Mouse (Mus musculus) inflammation-experienced regulatory T-cells, adult 6 months (primary cell): ENCODE results near the gene Ctdsp2. TPM values are rescaled to one million over a fixed set of nuclear protein-coding genes. Genes with fewer than 3 reads are reported as not detected.
A peak's percentile ranks its signal among the peaks of the same experiment; 100 is the strongest.

ENCODE experiments used
- ATAC-seq: one replicate; pipeline ENCODE4 v1.8.0; 2017
- polyA plus RNA-seq, 3 experiments: library from polyadenylated mRNA; unstranded; fragments of 100-300 nt; shearing (Covaris generic); gene quantifications; one replicate each; pipeline ENCODE4 v1.2.1; 2017

The Ctdsp2 gene
- 10 to 100 TPM; 26.2 to 47.1 (median 38.5) TPM for polyA plus RNA-seq

DNA sequence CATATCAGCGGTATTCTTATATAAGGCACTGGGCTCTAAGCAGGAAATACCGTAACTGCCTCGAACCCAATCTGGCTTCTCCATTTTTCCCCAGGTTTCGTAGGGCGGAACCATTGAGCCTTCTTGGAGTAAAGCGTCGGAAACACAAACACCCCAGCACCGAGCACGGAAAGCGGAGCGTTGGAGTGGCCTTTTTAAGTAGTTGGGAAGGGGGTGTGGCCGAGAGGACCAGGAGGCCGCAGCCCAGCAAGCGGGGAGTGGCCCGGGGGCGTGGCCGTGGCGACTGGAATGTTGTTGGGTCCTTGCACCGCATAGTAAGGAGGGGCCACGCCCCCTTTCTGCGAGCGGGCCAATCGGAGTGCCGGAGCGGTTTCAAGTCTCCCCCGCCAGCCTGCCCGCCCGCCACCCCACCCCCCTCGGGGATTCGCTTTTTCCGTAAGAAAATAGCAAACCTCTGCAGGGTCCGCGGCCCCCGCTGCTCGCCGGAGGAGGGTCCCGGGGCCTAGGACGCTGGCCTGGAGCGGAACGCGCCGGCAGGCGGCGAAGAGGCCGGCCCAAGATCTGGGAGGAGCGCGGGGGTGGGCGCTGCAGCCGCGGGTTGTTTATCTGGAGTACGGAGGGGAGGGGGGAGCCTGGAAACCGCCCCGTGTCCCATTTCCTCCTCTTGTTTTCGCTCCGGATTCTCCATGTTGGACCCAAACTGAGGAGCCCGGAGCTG, at the start of gene Ctdsp2:
TSS of gene Ctdsp2 (plus strand) at position 441 of the 718 bp plus-strand sequence.
- ATAC-seq = peak; percentile 81

GRCm38 (mm10) chr10:126928819-126929206, 49.7 kb upstream of the Ctdsp2 start:
- ATAC-seq = no peak

- ATAC-seq = no peak
These were observed 49.0 kb upstream of the Ctdsp2 start for GRCm38 (mm10) chr10:126929543-126929942.

DNA sequence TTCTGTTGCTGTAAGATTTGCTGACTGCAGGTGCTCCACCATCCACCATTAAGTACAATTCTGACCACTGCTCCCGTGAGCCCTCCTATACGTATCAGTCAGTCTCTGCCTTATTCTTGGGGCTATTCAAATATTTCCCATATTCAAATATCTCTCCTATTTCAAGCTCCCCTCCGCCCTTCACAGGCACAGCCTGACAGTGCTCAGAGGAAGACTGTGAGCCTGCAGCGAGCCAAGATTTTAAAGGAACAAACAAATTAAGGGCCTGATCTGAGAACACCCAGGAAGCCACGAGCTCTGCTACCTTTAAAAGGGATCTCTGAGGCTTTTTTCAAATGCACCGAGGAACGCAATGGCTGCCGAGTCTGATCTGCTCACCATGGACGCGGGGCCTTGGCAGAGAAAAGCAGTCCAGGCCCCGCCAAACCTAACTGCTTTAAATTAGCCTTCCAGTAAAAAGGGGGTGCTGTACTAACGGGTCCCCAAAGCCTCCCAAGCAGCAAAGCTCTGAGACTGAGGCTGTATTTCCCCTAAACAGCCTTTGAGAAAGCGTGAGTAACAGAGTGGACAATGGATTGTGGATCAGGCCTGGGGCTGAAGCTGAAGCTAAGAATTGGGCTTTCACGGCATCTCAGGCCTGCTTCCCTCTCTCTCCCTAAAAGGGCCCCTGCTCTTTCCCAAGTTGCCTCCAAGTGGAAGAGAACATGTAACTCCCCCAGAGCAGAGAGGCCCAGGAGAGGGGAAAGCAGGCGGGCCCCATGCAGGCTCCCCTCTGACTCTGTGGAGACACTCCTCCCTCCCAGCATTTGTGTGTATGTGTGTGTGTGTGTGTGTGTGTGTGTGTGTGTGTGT, 48.0 kb upstream of the Ctdsp2 start:
- ATAC-seq = no peak

DNA sequence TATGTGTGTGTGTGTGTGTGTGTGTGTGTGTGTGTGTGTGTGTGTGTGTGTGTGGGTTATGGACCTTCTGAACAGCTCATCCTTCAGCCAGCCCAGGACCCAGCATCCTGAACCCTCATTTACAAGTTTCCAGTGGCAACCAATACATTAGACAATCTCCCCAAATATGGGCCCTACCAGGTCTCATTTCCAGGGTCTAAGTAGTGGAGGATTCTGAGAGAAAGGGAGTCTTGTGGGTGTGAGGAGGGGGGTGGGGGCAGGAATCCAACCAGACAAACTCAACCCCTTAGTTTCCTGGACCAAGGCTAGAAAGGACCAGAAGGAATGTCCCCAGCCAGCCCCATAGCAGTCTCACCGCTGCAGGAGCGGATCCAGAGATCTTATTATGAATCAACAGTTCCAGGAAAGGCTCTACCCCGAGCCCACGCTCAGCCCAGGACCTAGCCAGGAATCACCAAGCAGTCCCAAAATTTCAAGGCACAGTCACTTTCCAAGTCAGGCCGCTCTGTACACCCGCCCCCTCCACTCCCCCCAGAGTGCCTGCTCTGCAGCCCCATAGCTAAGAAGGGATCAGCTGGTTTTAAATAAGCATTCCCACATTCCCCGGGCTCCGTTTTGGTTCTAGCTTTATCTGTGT, 47.3 kb upstream of the Ctdsp2 start:
- ATAC-seq = no peak

- no peak for ATAC-seq
These were observed 46.8 kb upstream of the Ctdsp2 start for GRCm38 (mm10) chr10:126931760-126932139.

- ATAC-seq = no peak
These were observed 44.0 kb upstream of the Ctdsp2 start for GRCm38 (mm10) chr10:126934561-126934960.

GRCm38 (mm10) chr10:126935121-126935520, 43.4 kb upstream of the Ctdsp2 start:
- no peak for ATAC-seq

DNA sequence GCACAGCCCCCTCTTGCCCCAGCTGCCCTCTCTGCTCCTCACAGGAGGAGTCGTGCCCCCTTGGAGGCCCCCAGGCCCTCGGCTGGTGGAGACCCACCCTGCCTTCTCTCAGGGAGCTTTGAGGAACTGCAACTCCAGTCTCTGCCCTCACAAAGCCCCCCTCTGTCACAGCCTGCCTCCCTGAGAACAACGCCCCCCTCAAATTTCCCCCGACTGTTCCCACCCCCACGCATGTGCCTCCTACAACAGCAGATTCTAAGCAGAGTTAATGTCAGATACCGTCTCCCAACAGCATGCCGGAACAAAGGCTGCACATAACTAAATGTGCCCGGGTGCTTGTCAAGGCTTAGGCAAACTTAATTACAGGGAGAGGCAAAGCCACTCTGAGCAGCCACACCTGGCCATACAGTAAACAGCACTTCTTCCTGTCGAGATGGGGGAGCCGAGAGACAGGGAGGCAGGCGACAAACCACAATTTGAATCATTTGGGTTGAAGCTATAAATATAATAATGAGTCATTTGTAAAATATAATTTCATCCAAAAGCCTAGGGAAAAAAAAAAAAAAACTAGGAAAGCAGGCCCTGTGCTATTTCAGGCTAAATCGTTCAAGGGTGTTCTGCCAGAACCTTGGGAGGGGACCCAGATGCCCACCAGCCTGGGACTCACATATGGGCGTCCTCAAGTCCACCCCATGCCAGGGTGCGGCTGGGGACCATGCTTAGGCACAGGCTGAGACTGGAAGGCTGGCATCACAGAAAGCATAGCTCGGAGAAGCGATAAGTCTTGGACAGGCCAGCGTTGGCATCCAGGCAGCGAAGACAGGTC, 42.7 kb upstream of the Ctdsp2 start:
- ATAC-seq = no peak

DNA sequence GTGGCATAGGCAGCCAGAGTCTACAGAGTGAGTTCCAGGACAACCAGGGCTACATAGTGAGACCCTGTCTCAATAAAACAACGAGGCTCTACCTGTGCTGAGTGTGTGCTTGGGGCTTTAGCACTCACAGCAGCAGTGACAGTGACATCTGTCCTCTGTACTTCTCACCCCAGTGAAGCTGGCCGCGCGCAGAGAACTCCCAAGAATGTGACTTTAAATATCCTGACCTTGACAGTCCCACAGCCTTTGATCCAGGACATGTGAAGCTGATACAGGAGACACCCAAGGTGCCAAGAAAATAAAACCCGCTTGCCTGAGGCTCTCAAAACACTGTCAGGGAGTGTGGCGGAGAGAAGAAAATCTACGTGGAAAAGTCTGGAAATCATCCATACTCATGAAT, 37.6 kb upstream of the Ctdsp2 start:
- ATAC-seq = no peak

GRCm38 (mm10) chr10:126945531-126945930, 33.0 kb upstream of the Ctdsp2 start:
- no peak for ATAC-seq

GRCm38 (mm10) chr10:126949824-126950223, 28.7 kb upstream of the Ctdsp2 start:
- no peak for ATAC-seq

- ATAC-seq = no peak
These were observed 27.9 kb upstream of the Ctdsp2 start for GRCm38 (mm10) chr10:126950572-126950971.

DNA sequence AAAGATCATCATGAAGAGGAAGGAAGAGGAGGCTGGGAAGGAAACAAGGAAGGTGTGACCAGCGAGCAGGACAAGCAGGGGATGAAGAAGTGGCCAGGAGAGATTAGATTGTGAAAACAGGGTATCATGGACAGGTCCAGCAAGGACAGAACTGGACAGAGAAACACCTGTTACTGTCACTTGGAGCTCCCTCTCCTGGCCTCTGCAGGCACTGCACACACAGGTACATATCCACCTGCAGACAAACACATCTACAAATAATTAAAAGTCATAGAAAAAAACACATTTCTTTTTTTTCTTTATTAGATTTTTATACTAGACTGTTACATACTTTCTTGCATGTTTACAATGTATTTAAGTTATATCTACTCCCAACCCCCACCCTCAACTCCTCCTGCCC, 26.1 kb upstream of the Ctdsp2 start:
- no peak for ATAC-seq

DNA sequence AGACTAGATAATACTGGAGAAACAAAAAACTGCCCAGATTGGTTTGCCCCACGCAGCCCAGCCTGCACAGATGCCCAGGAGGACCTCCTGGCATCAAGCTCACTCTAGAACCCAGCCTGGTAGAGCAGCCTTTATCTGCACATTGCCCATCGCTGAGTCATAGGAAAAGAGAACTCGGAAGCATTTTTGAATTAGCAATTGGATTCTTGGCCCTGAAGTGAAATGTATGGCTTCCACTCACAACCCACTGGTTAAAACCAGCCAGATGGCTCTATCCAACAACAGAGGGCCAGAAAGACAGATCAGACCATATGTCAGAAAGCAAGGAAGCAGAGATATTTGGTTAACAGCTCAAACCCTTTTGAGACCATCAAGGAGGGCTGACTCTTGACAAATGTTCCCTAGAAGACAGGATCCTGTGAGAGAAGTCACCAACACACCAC, 25.5 kb upstream of the Ctdsp2 start:
- ATAC-seq = no peak

DNA sequence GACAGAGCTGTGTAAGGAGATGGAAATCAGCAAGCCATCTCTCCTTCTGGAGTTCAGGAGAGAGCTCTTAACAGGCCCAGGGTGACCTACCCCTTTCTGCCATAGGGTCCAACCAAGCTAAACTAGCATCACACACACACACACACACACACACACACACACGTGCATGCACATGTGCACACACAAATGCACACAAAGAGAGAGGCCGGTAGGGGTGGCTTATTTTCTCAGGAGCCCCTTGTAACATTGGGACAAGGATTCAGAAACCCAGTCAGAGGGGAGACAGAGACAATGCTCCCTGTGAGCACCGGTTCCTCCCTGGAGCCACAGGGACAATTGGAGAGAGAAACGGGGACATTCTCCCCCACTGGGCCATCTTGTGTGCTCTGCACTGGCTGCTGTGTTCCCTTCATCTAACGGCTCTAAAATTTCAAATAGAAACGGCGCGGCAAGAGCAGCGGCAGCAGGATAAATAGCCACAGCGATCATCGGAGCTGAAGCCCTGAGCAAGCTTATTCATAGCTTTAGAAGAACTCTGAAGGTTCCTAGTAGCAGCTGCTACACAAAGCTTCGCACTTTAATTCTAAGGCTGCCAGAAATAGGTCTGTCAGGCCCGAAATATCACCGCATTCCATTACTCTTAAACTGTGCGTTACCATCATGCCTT, 21.7 kb upstream of the Ctdsp2 start:
- ATAC-seq = no peak

- ATAC-seq = no peak
These were observed 21.0 kb upstream of the Ctdsp2 start for GRCm38 (mm10) chr10:126957359-126958107.

DNA sequence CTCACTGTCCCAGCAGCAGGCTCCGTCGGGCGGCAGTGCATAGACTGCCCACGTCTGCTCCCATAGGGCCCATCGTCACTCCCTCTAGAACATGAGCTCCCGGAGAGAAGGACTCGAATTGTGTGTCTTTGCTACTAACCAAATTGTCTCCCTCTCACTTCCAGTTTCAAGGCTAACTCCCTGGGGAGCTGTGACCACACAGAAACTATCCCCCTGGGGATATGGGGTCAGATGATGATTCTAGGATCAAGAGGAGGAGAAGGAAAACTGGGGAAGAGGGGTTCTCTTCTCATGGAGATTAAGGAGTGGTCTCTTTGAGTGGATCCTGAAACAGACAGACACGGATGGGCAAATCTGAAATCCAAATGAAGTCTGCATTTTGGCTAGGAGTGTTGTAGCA, 18.0 kb upstream of the Ctdsp2 start:
- no peak for ATAC-seq

- ATAC-seq = no peak
These were observed 16.8 kb upstream of the Ctdsp2 start for GRCm38 (mm10) chr10:126961757-126962156.

DNA sequence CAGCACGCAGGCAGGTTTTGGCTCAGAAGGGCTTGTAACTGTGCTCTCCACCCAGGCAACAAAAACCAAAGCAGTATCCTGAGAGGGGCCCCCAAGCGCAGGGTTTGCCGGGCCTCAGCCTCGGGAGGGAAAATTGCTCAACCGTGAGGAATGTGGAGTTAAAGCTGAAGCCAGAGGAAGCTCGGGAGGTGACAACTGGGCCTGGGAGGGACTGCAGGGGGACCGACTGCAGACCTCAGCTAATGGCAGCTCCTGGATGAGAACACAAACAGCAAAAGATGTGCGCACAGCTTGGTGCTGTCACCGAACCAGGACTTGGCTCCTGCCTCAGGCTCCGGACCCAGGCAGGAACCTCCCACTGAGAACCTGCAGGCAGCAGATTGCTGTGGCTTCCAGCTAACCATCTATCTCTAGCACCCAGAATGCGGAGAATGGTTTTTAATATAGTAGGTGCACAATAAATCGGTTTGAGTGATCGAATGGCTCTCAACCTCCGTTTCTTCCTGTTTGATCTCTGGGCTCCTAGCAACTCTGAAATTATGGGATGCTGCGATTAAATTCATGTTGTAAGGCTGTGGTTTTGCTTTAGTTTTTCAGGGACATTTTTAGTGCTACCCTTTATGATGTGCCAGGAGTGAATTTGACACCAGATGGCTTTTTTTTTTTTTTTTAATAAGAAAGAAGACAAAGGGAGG, 16.1 kb upstream of the Ctdsp2 start:
- no peak for ATAC-seq

DNA sequence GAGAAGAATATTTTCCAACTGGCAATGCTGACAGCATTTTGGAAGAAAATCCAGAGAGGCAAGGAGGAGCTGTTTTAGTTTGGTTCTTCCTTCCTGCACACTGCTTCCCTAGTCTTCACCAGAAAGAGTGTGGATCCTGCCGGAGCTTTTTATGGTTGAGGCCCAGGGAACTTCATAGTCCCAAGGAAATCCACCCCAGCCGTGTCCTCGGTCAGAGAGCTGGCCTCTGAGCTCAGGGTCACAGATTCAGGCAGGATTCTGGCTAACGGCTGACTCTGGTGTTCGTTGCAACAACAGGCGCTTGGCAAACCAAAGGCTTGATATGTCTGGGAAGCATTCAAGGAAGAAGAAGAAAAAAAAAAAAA, 15.6 kb upstream of the Ctdsp2 start:
- no peak for ATAC-seq
